8 mouse cellular contexts compared by ENCODE assay signal in the genomic region with DNA sequence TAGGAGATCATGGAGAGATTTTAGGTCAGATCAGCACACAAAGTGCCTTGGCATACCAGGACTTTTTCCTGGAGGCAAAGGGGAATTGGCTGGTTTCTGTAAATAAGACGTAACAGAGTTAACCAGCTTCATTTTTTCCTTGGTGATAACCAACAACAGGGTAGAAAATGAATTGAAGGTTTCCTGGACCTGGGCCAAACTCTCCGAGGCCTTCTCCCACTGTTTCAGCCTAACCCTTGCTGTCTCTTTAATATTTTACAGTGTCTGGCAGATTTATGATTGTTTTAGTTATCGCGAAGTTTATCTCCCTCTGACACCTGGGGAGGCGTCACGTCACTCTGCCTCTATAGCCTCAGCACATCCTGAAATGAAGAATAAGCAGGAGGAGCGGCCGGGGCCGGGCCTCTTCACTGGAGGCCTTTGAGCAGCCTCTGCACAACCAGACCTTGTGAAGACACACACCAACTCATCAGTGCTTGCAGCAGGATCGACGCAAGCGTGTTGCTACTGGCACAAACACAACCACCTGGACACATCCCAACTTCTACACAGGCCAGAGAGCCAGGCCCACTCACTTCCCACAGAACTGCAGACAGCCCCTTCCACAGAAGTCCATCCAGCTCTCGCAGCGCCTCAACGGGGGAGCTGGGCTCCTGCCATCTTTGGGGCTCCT.
A peak's percentile ranks its signal among the peaks of the same experiment; 100 is the strongest.
DNase-seq lines count a peak whose midpoint lies in the region; ATAC-seq lines count a peak whose summit lies in the region.

No protein-coding gene starts in this region.

- DNase-seq in ovary, postnatal 14 days (ENCODE audit: low spot score): peak; percentile 14
- no peak for DNase-seq in ovary, postnatal 10 days (ENCODE audit: low spot score)
- DNase-seq in frontal cortex, postnatal 10 days (ENCODE audit: low spot score in 2 of 2): peak; percentile 8 to 23
- peak; percentile 22 to 36 for DNase-seq in layer of hippocampus, adult 8-10 months (ENCODE audit: low spot score in 2 of 2)
- no peak for DNase-seq in thymus, postnatal 0 days (ENCODE audit: low spot score)

- 76% methylated on average over 15 of the region's 15 CpGs for WGBS in forebrain, embryonic 15.5 days
- 89% methylated on average over 15 of the region's 15 CpGs for WGBS in forebrain, embryonic 12.5 days
- WGBS in neural tube, embryonic 14.5 days: 69% methylated on average over 15 of the region's 15 CpGs

- no peaks in the 10 kb centered on the region for H3K27me3 ChIP-seq in forebrain, embryonic 15.5 days
- no peaks in the 10 kb centered on the region for H3K27me3 ChIP-seq in forebrain, embryonic 12.5 days
- no peaks in the 10 kb centered on the region for H3K27me3 ChIP-seq in neural tube, embryonic 14.5 days (ENCODE audit: control insufficient read depth, insufficient read depth, low read length)

- ATAC-seq in forebrain, embryonic 15.5 days (replicated peaks): 0 out of 2 replicates have a peak, but pooled peaks have one; percentile 41
- no peak for ATAC-seq in forebrain, embryonic 12.5 days (ENCODE audit: low FRiP score)
- ATAC-seq in neural tube, embryonic 14.5 days (ENCODE audit: low read depth): peak; percentile 57; the same call in 1 of the 2 replicates

- H3K36me3 ChIP-seq in forebrain, embryonic 15.5 days: no peaks in the 10 kb centered on the region
- no peaks in the 10 kb centered on the region for H3K36me3 ChIP-seq in forebrain, embryonic 12.5 days (replicated peaks)
- H3K36me3 ChIP-seq in neural tube, embryonic 14.5 days (ENCODE audit: control insufficient read depth, insufficient read depth, low read length): no peaks in the 10 kb centered on the region

- H3K9ac ChIP-seq in forebrain, embryonic 15.5 days (replicated peaks): no peak overlapping the region
- H3K9ac ChIP-seq in forebrain, embryonic 12.5 days: no peak overlapping the region
- H3K9ac ChIP-seq in neural tube, embryonic 14.5 days (replicated peaks; ENCODE audit: low read depth, low read length): no peak overlapping the region

- H3K4me3 ChIP-seq in forebrain, embryonic 15.5 days: no peak overlapping the region
- H3K4me3 ChIP-seq in forebrain, embryonic 12.5 days (replicated peaks): no peak overlapping the region
- H3K4me3 ChIP-seq in neural tube, embryonic 14.5 days (ENCODE audit: low read depth, low read length): no peak overlapping the region

- H3K9me3 ChIP-seq in forebrain, embryonic 15.5 days: no peaks in the 10 kb centered on the region
- H3K9me3 ChIP-seq in forebrain, embryonic 12.5 days: no peaks in the 10 kb centered on the region
- no peaks in the 10 kb centered on the region for H3K9me3 ChIP-seq in neural tube, embryonic 14.5 days (ENCODE audit: control insufficient read depth, low read length)

- 0 out of 2 replicates have a peak, but pooled peaks cover 2% of the 10 kb centered on the region for H3K4me1 ChIP-seq in forebrain, embryonic 15.5 days
- no peaks in the 10 kb centered on the region for H3K4me1 ChIP-seq in forebrain, embryonic 12.5 days
- no peaks in the 10 kb centered on the region for H3K4me1 ChIP-seq in neural tube, embryonic 14.5 days (ENCODE audit: control insufficient read depth, insufficient read depth, low read length)

- H3K27ac ChIP-seq in forebrain, embryonic 15.5 days (replicated peaks): no peak overlapping the region
- H3K27ac ChIP-seq in forebrain, embryonic 12.5 days: no peak overlapping the region
- H3K27ac ChIP-seq in neural tube, embryonic 14.5 days (ENCODE audit: low read depth, low read length): no peak overlapping the region

- H3K4me2 ChIP-seq in forebrain, embryonic 15.5 days (replicated peaks): no peak overlapping the region
- no peak overlapping the region for H3K4me2 ChIP-seq in forebrain, embryonic 12.5 days
- H3K4me2 ChIP-seq in neural tube, embryonic 14.5 days (ENCODE audit: low read depth, low read length): no peak overlapping the region

Comparison
In these comparisons a context has a peak if more than half of its experiments do, and no peak if none do; other contexts are left out.
1. DNase-seq: peak in ovary, postnatal 14 days (single experiment), frontal cortex, postnatal 10 days (2 of 2) and layer of hippocampus, adult 8-10 months (2 of 2); none in ovary, postnatal 10 days (single experiment) and thymus, postnatal 0 days (single experiment).